Mouse (Mus musculus): Measurements from ENCODE around the gene Blnk.

- TF ChIP-seq TAL1 (IDR thresholded peaks at IDR 0.05; ENCODE audit: low read length) (no peak), GATA1 (IDR thresholded peaks at IDR 0.05; ENCODE audit: low read length) (no peak)
These were observed 1.4 kb upstream of the Blnk start for GRCm38 (mm10) chr19:40995449-40996401.
